Mouse (Mus musculus): ENCODE results near the gene Gls. TPM values are rescaled to one million over a fixed set of nuclear protein-coding genes. Genes with fewer than 3 reads are reported as not detected.

The Gls gene
- total and polyA plus RNA-seq, 2 experiments from 2014 or later, result 13.7 to 83.4 TPM

DNA sequence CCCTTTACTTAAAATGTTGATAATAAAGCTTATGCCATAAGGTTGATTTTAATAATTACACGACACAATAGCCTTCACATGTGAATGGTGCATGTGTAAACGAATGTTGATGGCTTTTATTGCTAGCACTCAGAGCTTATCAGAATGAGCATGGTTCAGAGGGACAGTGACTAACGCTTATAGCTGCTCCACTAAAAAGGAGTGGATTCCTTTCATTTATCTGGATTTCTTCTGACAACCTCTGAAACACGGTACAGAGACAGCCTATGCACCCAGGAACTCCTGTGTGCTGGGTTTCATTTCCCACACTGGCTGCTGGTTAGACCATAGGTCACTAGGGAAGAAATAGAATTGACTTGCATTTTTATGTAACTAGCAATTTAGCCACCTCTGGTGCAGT lies 23.2 kb upstream of the Gls start:
- no peaks in the 10 kb centered on the region for H3K36me3 ChIP-seq (replicated peaks; ENCODE audit: control insufficient read depth, insufficient read depth, low read length)
- ATAC-seq (ENCODE audit: insufficient read depth, low read depth) (no peak), DNase-seq (ENCODE audit: low spot score) (no peak)
- H3K4me3 ChIP-seq (ENCODE audit: low read depth, low read length), result no peak overlapping the region
- H3K9ac ChIP-seq (replicated peaks; ENCODE audit: low read depth, low read length), result no peak overlapping the region
- 0 out of 2 replicates have a peak, but pooled peaks cover 3% of the 10 kb centered on the region for H3K9me3 ChIP-seq (replicated peaks; ENCODE audit: control insufficient read depth, low read length)
- WGBS, result 65% methylated on average over 4 of the region's 4 CpGs
- H3K27ac ChIP-seq (ENCODE audit: low read depth), result no peak overlapping the region
- no peak overlapping the region for H3K4me2 ChIP-seq (ENCODE audit: low read depth, low read length)
- no peak for TF ChIP-seq EP300 (IDR thresholded peaks at IDR 0.05; ENCODE audit: low read depth)
- no peak for TF ChIP-seq CTCF (IDR thresholded peaks at IDR 0.05; ENCODE audit: low read depth)
- H3K4me1 ChIP-seq (ENCODE audit: control insufficient read depth, insufficient read depth), result no peaks in the 10 kb centered on the region
- no peaks in the 10 kb centered on the region for H3K27me3 ChIP-seq (ENCODE audit: control insufficient read depth, insufficient read depth, low read length)

DNA sequence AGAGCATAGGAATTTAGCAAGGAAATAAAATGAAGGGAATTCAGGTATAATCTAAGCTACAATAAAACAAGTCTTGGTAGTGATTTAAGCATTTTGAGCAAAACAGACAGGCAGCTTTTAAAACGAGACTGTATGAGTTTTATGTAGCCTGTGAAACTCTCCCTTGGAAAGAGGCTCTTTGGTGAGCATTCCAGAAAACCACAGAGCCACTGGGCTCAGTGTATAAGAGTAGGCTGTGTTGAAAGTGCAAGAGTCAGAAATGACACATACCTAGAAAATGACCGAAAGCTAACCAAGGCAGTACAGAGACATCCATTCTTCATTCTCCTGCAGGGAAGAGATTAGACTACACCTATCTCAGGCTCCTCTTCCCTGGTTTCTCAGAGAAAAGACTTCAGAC lies 21.4 kb upstream of the Gls start:
- ATAC-seq (ENCODE audit: insufficient read depth, low read depth), result no peak
- no peak overlapping the region for H3K4me2 ChIP-seq (ENCODE audit: low read depth, low read length)

DNA sequence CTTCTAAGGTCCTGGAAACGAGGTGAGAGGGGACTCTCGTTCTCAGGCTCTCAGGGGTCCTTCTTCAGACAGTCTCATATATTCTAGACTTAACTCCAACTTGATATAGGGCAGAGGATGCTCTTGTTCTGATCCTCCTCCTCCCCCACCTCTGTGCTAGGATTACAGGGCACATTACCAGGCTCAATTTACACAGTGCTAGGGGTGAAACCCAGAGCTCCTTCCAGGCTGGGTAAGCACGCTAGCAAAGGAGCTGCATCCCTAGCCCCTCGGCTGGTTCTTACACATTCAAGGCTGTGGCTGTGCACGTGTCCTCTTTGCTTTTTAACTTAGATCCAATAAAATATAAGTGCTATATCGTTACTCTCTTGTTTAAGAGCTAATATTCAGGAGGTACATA lies 20.4 kb upstream of the Gls start:
- Histone ChIP-seq H3K9me3 (replicated peaks; ENCODE audit: control insufficient read depth, low read length) (0 out of 2 replicates have a peak, but pooled peaks cover 3% of the 10 kb centered on the region), H3K27ac (ENCODE audit: low read depth) (no peak overlapping the region), H3K4me3 (ENCODE audit: low read depth, low read length) (no peak overlapping the region), H3K4me2 (ENCODE audit: low read depth, low read length) (no peak overlapping the region), H3K36me3 (replicated peaks; ENCODE audit: control insufficient read depth, insufficient read depth, low read length) (no peaks in the 10 kb centered on the region), H3K27me3 (ENCODE audit: control insufficient read depth, insufficient read depth, low read length) (no peaks in the 10 kb centered on the region), H3K9ac (replicated peaks; ENCODE audit: low read depth, low read length) (no peak overlapping the region), H3K4me1 (ENCODE audit: control insufficient read depth, insufficient read depth) (no peaks in the 10 kb centered on the region)
- 86% methylated on average over 6 of the region's 6 CpGs for WGBS
- DNase-seq (ENCODE audit: low spot score) (no peak), ATAC-seq (ENCODE audit: insufficient read depth, low read depth) (no peak)
- TF ChIP-seq CTCF (IDR thresholded peaks at IDR 0.05; ENCODE audit: low read depth), result no peak
- TF ChIP-seq EP300 (IDR thresholded peaks at IDR 0.05; ENCODE audit: low read depth), result no peak

More for the DNA sequence above, 21.4 kb upstream of the Gls start:
- Histone ChIP-seq H3K4me3 (ENCODE audit: low read depth, low read length) (no peak overlapping the region), H3K9me3 (replicated peaks; ENCODE audit: control insufficient read depth, low read length) (0 out of 2 replicates have a peak, but pooled peaks cover 3% of the 10 kb centered on the region), H3K36me3 (replicated peaks; ENCODE audit: control insufficient read depth, insufficient read depth, low read length) (no peaks in the 10 kb centered on the region), H3K27me3 (ENCODE audit: control insufficient read depth, insufficient read depth, low read length) (no peaks in the 10 kb centered on the region), H3K4me1 (ENCODE audit: control insufficient read depth, insufficient read depth) (no peaks in the 10 kb centered on the region), H3K27ac (ENCODE audit: low read depth) (no peak overlapping the region), H3K9ac (replicated peaks; ENCODE audit: low read depth, low read length) (no peak overlapping the region)
- TF ChIP-seq EP300 (IDR thresholded peaks at IDR 0.05; ENCODE audit: low read depth), result no peak
- TF ChIP-seq CTCF (IDR thresholded peaks at IDR 0.05; ENCODE audit: low read depth), result no peak
- DNase-seq (ENCODE audit: low spot score), result no peak
- 54% methylated on average over 2 of the region's 2 CpGs for WGBS

DNA sequence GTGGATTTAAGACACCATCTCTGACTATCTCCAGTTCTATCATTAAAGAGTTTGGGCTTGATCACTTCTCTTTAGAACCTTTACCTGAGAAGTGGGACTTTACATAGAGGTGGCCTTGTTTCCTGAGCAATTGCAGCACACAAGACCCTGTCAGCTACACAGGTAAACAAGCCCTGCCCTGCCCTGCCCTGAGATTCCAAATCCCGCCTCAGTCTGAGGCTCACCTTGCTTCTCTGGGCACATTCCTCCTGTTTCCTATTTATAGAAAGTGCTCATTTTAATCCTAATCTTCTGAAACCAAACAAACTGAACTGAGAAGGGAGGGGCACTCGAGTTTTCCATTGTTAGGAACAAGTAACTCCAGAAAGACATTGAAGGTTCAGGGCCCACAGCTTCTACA lies 19.4 kb upstream of the Gls start:
- Histone ChIP-seq H3K36me3 (replicated peaks; ENCODE audit: control insufficient read depth, insufficient read depth, low read length) (no peaks in the 10 kb centered on the region), H3K4me1 (ENCODE audit: control insufficient read depth, insufficient read depth) (no peaks in the 10 kb centered on the region), H3K4me3 (ENCODE audit: low read depth, low read length) (no peak overlapping the region), H3K9me3 (replicated peaks; ENCODE audit: control insufficient read depth, low read length) (0 out of 2 replicates have a peak, but pooled peaks cover 3% of the 10 kb centered on the region), H3K27ac (ENCODE audit: low read depth) (no peak overlapping the region), H3K4me2 (ENCODE audit: low read depth, low read length) (no peak overlapping the region), H3K27me3 (ENCODE audit: control insufficient read depth, insufficient read depth, low read length) (no peaks in the 10 kb centered on the region), H3K9ac (replicated peaks; ENCODE audit: low read depth, low read length) (no peak overlapping the region)
- DNase-seq (ENCODE audit: low spot score) (no peak), ATAC-seq (ENCODE audit: insufficient read depth, low read depth) (no peak)
- TF ChIP-seq CTCF (IDR thresholded peaks at IDR 0.05; ENCODE audit: low read depth), result no peak
- no peak for TF ChIP-seq EP300 (IDR thresholded peaks at IDR 0.05; ENCODE audit: low read depth)
- 63% methylated on average over 2 of the region's 2 CpGs for WGBS

DNA sequence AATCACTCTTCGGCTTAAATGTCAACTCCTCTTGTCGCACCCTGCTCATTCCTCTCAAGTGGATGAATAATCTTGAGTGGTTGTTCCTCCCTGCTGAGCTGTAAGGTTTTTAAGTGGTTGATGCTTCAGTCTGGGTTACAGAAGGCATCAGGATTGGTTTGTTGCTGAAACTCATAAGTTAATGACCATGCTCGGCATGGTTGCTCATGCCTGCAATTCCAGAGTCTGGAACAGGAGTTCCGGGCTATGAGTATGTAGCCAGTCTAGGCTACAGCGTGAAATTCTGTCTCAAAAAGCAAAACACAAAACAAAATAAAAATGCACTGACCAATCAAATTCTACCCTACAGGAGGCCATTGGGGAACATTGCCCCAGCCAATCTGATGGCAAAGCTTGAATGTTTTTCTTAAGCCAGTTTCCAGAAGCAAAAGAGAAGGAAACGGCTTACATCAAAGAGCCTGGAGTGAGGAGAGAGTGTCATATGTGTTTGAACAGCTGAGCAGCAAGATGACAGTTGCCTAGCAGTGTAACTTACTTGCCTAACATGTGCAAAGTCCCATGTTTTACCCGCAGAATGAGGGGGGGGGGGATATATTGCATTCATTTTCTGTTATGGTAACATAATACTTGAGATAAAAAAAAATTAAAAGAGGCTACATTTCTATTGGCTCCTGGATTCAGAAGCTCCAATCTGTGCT lies 18.2 kb upstream of the Gls start:
- TF ChIP-seq EP300 (IDR thresholded peaks at IDR 0.05; ENCODE audit: low read depth), result no peak
- no peak for TF ChIP-seq CTCF (IDR thresholded peaks at IDR 0.05; ENCODE audit: low read depth)
- H3K4me2 ChIP-seq (ENCODE audit: low read depth, low read length), result peak overlapping the region; percentile 5; the same call in 1 of the 2 replicates
- peak; percentile 80 for ATAC-seq (ENCODE audit: insufficient read depth, low read depth)

More for the DNA sequence above, 18.2 kb upstream of the Gls start:
- H3K9me3 ChIP-seq (replicated peaks; ENCODE audit: control insufficient read depth, low read length), result 0 out of 2 replicates have a peak, but pooled peaks cover 3% of the 10 kb centered on the region
- H3K27ac ChIP-seq (ENCODE audit: low read depth), result no peak overlapping the region; the same call in 1 of the 2 replicates
- DNase-seq (ENCODE audit: low spot score), result peak; percentile 38
- 36% methylated on average over 7 of the region's 7 CpGs for WGBS
- H3K9ac ChIP-seq (replicated peaks; ENCODE audit: low read depth, low read length), result no peak overlapping the region
- H3K27me3 ChIP-seq (ENCODE audit: control insufficient read depth, insufficient read depth, low read length), result no peaks in the 10 kb centered on the region
- H3K36me3 ChIP-seq (replicated peaks; ENCODE audit: control insufficient read depth, insufficient read depth, low read length), result no peaks in the 10 kb centered on the region
- H3K4me1 ChIP-seq (ENCODE audit: control insufficient read depth, insufficient read depth), result no peaks in the 10 kb centered on the region
- H3K4me3 ChIP-seq (ENCODE audit: low read depth, low read length), result no peak overlapping the region

Measured in heart, postnatal 0 days (tissue).